In the genomic region with DNA sequence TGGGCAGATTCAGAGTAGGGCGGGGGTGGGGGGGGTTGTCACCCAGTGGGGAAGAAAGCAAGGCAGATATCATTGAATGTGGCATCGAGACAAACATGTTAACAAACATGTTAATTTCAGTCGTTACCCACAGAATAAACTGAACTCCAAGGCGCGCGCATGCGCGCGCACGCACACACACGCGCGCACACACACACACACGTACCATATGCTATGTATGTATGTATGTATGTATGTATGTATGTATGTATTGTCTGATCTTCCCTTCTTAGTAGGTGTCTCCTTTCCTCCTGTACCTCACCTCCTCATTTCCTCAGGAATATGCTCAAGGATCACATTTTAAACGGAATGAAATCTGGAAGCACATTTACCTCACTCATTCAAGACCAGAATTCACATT, we compare ENCODE assay signal across 8 mouse cellular contexts. TPM values are rescaled to one million over a fixed set of nuclear protein-coding genes. Genes with fewer than 3 reads are reported as not detected.
A peak's percentile ranks its signal among the peaks of the same experiment; 100 is the strongest.
DNase-seq lines count a peak whose midpoint lies in the region; ATAC-seq and TF ChIP-seq lines count a peak whose summit lies in the region.

Gene Cdkl4, minus strand, starts transcription at position 175 of the 400 bp plus-strand sequence.

- H3K27me3 ChIP-seq in forebrain, embryonic 10.5 days (ENCODE audit: poor library complexity, severe bottlenecking): peaks cover 7% of the 10 kb centered on the region
- no peaks in the 10 kb centered on the region for H3K27me3 ChIP-seq in midbrain, postnatal 0 days (ENCODE audit: insufficient read depth, low read length)

- no peak for TF ChIP-seq CTCF in midbrain, postnatal 0 days (IDR thresholded peaks at IDR 0.05)

- DNase-seq in layer of hippocampus, adult 8-10 months (ENCODE audit: low spot score in 2 of 2): no peak
- DNase-seq in layer of hippocampus, adult 9-11 months: no peak
- DNase-seq in forebrain, embryonic 10.5 days (ENCODE audit: extremely low spot score, low spot score): no peak
- no peak for DNase-seq in layer of hippocampus, postnatal 10 days (ENCODE audit: low spot score in 2 of 2)
- DNase-seq in midbrain, postnatal 0 days (ENCODE audit: low spot score): no peak
- DNase-seq in frontal cortex, postnatal 36 days (ENCODE audit: low spot score in 2 of 2): no peak
- DNase-seq in kidney, postnatal 4 days: no peak
- no peak for DNase-seq in cerebellum, adult 8-10 months

- peak within 1 kb of the TSS; percentile 64 for H3K4me3 ChIP-seq in forebrain, embryonic 10.5 days
- peak within 1 kb of the TSS; percentile 54 for H3K4me3 ChIP-seq in midbrain, postnatal 0 days (ENCODE audit: low read depth, low read length)

- peak; percentile 53 for ATAC-seq in midbrain, postnatal 0 days (ENCODE audit: low FRiP score)

- no peaks in the 10 kb centered on the region; the same call in 1 of the 2 replicates for H3K9me3 ChIP-seq in forebrain, embryonic 10.5 days
- H3K9me3 ChIP-seq in midbrain, postnatal 0 days (ENCODE audit: low read length): no peaks in the 10 kb centered on the region

- peaks cover 14% of the 10 kb centered on the region for H3K4me1 ChIP-seq in forebrain, embryonic 10.5 days
- H3K4me1 ChIP-seq in midbrain, postnatal 0 days (ENCODE audit: insufficient read depth, low read length): no peaks in the 10 kb centered on the region

- peak within 1 kb of the TSS; percentile 74 for H3K27ac ChIP-seq in forebrain, embryonic 10.5 days
- H3K27ac ChIP-seq in midbrain, postnatal 0 days (ENCODE audit: low read depth, low read length): peak within 1 kb of the TSS; percentile 32; the same call in 1 of the 2 replicates

- H3K36me3 ChIP-seq in forebrain, embryonic 10.5 days (replicated peaks): peaks cover 22% of the 10 kb centered on the region
- peaks cover 6% of the 10 kb centered on the region; the same call in 1 of the 2 replicates for H3K36me3 ChIP-seq in midbrain, postnatal 0 days (ENCODE audit: insufficient read depth, low read length)

- H3K9ac ChIP-seq in midbrain, postnatal 0 days (replicated peaks; ENCODE audit: low read length, poor library complexity, severe bottlenecking): peak within 1 kb of the TSS; percentile 55

- H3K4me2 ChIP-seq in midbrain, postnatal 0 days (ENCODE audit: low read depth, low read length, poor library complexity, severe bottlenecking): peak within 1 kb of the TSS; percentile 97

- 77% methylated on average over 15 of the region's 15 CpGs for WGBS in forebrain, embryonic 10.5 days
- WGBS in midbrain, postnatal 0 days: 64% methylated on average over 15 of the region's 15 CpGs

RNA-seq across cellular contexts. Expression of gene Cdkl4, which starts in this region (rescaled TPM):
- total RNA-seq in layer of hippocampus, adult 8-10 months (2022): 10 to 100 TPM; 15.4 to 20.6 (median 16.9) TPM
- polyA plus RNA-seq in forebrain, embryonic 10.5 days (2016; fragmentation: Nextera tagmentation; extraction: Ambion mirVana): 0.71 and 1.2 TPM in 2 replicates
- total RNA-seq in layer of hippocampus, postnatal 10 days (2021): 10 to 100 TPM; 14.3 to 14.6 TPM
- 6.9 and 7.9 TPM in 2 replicates for total RNA-seq in midbrain, postnatal 0 days (2014; rRNA removed)
- polyA plus RNA-seq in midbrain, postnatal 0 days (2015; fragmentation: Nextera tagmentation; extraction: Ambion mirVana): 5.4 and 6.0 TPM in 2 replicates
